Mouse (Mus musculus): Measurements from ENCODE around the gene Avpi1. TPM values are rescaled to one million over a fixed set of nuclear protein-coding genes. Genes with fewer than 3 reads are reported as not detected.

Gene Avpi1
- total RNA-seq, 2 experiments from 2014 or later, result 7.5 to 10.5 TPM

Other genes with a start within 250 kb of the Avpi1 start
- gene Rrp12, start 232.9 kb downstream of the Avpi1 start, total RNA-seq (2021), result 10 to 100 TPM; 30.0 to 31.6 TPM
- gene Pgam1, start 217.1 kb downstream of the Avpi1 start, total RNA-seq (2021), result 10 to 100 TPM; 14.4 to 18.7 TPM
- gene Exosc1, start 195.6 kb downstream of the Avpi1 start, total RNA-seq (2021), result 10 to 100 TPM; 13.2 to 15.3 TPM
- gene Zdhhc16, start 195.6 kb downstream of the Avpi1 start, total RNA-seq (2021), result 10 to 100 TPM; 20.7 to 21.3 TPM
- gene Mms19, start 147.9 kb downstream of the Avpi1 start, total RNA-seq (2021), result 1 to 10 TPM; 6.6 to 7.7 TPM
- 10 to 100 TPM; 11.7 to 13.4 TPM for gene Ubtd1, start 147.3 kb downstream of the Avpi1 start, total RNA-seq (2021)
- gene Ankrd2, start 93.1 kb downstream of the Avpi1 start, total RNA-seq (2021), result 100 to 1,000 TPM; 121 to 331 TPM
- gene Hoga1, start 83.4 kb downstream of the Avpi1 start, total RNA-seq (2021), result 1 to 10 TPM; 2.9 to 3.7 TPM
- under 1 TPM; 0.30 to 0.38 TPM for gene 4933411K16Rik, start 76.8 kb downstream of the Avpi1 start, total RNA-seq (2021)
- gene Morn4, start 42.7 kb downstream of the Avpi1 start, total RNA-seq (2021), result 1 to 10 TPM; 2.1 to 2.6 TPM
- gene Pi4k2a, start 38.6 kb downstream of the Avpi1 start, total RNA-seq (2021), result 10 to 100 TPM; 11.0 to 14.1 TPM
- 1 to 10 TPM; 5.3 to 6.9 TPM for gene Marveld1, start 18.3 kb upstream of the Avpi1 start, total RNA-seq (2021)
- 10 to 100 TPM; 11.4 to 12.6 TPM for gene Zfyve27, start 34.9 kb upstream of the Avpi1 start, total RNA-seq (2021)
- 1 to 10 TPM; 1.9 to 6.3 TPM for gene Sfrp5, start 73.2 kb upstream of the Avpi1 start, total RNA-seq (2021)
- gene Golga7b, start 118.5 kb upstream of the Avpi1 start, total RNA-seq (2021), result 1 to 10 TPM; 2.0 to 3.2 TPM

Data from gastrocnemius, postnatal 36 days (tissue).